Mouse (Mus musculus): ENCODE data around the gene Gm42791.

The Gm42791 gene

GRCm38 (mm10) chr5:148885821-148886609 lies 108.9 kb downstream of the Gm42791 start:
- no peak for DNase-seq (ENCODE audit: low spot score in 2 of 2)

- no peak for DNase-seq (ENCODE audit: low spot score in 2 of 2)
Observed at GRCm38 (mm10) chr5:148883671-148884070, 111.3 kb downstream of the Gm42791 start.

- DNase-seq (ENCODE audit: low spot score in 2 of 2), result no peak
Observed at GRCm38 (mm10) chr5:148879218-148879617, 115.7 kb downstream of the Gm42791 start.

GRCm38 (mm10) chr5:148873116-148873515 lies 121.8 kb downstream of the Gm42791 start:
- no peak for DNase-seq (ENCODE audit: low spot score in 2 of 2)

GRCm38 (mm10) chr5:148869583-148869982 lies 125.4 kb downstream of the Gm42791 start:
- no peak for DNase-seq (ENCODE audit: low spot score in 2 of 2)

GRCm38 (mm10) chr5:148867766-148868165 lies 127.2 kb downstream of the Gm42791 start:
- DNase-seq (ENCODE audit: low spot score in 2 of 2), result no peak

GRCm38 (mm10) chr5:148867171-148867570 lies 127.8 kb downstream of the Gm42791 start:
- DNase-seq (ENCODE audit: low spot score in 2 of 2), result no peak

- DNase-seq (ENCODE audit: low spot score in 2 of 2), result no peak
Observed at GRCm38 (mm10) chr5:148866571-148866970, 128.4 kb downstream of the Gm42791 start.

GRCm38 (mm10) chr5:148863409-148863808 lies 131.5 kb downstream of the Gm42791 start:
- DNase-seq (ENCODE audit: low spot score in 2 of 2), result no peak

GRCm38 (mm10) chr5:148862853-148863252 lies 132.1 kb downstream of the Gm42791 start:
- no peak for DNase-seq (ENCODE audit: low spot score in 2 of 2)

GRCm38 (mm10) chr5:148862136-148862535 lies 132.8 kb downstream of the Gm42791 start:
- no peak for DNase-seq (ENCODE audit: low spot score in 2 of 2)

- no peak for DNase-seq (ENCODE audit: low spot score in 2 of 2)
Observed at GRCm38 (mm10) chr5:148857522-148857921, 137.4 kb downstream of the Gm42791 start.

GRCm38 (mm10) chr5:148855047-148855446 lies 139.9 kb downstream of the Gm42791 start:
- no peak for DNase-seq (ENCODE audit: low spot score in 2 of 2)

GRCm38 (mm10) chr5:148854166-148854565 lies 140.8 kb downstream of the Gm42791 start:
- no peak for DNase-seq (ENCODE audit: low spot score in 2 of 2)

GRCm38 (mm10) chr5:148849516-148849915 lies 145.4 kb downstream of the Gm42791 start:
- no peak for DNase-seq (ENCODE audit: low spot score in 2 of 2)

- no peak for DNase-seq (ENCODE audit: low spot score in 2 of 2)
Observed at GRCm38 (mm10) chr5:148847032-148847431, 147.9 kb downstream of the Gm42791 start.

Data from urinary bladder, postnatal 36 days (tissue).